Mouse (Mus musculus) heart, embryonic 15.5 days (tissue): Measurements from ENCODE around the gene Cytip. TPM values are rescaled to one million over a fixed set of nuclear protein-coding genes. Genes with fewer than 3 reads are reported as not detected.
"Not testable (repeated sequence)": the region's sequence is repeated elsewhere in the genome, so short reads cannot be mapped to it uniquely, and the experiment has no call there.

Experiments used
- ATAC-seq: fragments of 200-750 bp; cut with Nextera tagmentation; replicated peaks from 2 replicates; pipeline ENCODE4 v1.8.0; 2017; ENCODE audit warnings: low read depth, moderate TSS enrichment; ENCODE audit not compliant: insufficient number of reproducible peaks, insufficient read depth, low FRiP score
- H3K27ac ChIP-seq: fragments of 300-500 bp; sonication (generic); 2 replicates; pipeline ENCODE4 v1.5.1; 2015; ENCODE audit warnings: mild to moderate bottlenecking, inconsistent platforms
- H3K27me3 ChIP-seq: fragments of 300-500 bp; sonication (generic); 2 replicates; pipeline ENCODE4 v1.6.1; 2015; ENCODE audit warnings: inconsistent platforms
- H3K36me3 ChIP-seq: fragments of 300-500 bp; sonication (generic); 2 replicates; pipeline ENCODE4 v1.6.1; 2015; ENCODE audit warnings: mild to moderate bottlenecking, inconsistent platforms
- H3K4me1 ChIP-seq: fragments of 300-500 bp; sonication (generic); replicated peaks from 2 replicates; pipeline ENCODE4 v1.6.1; 2015; ENCODE audit warnings: inconsistent platforms
- H3K4me2 ChIP-seq: fragments of 300-500 bp; sonication (generic); 2 replicates; pipeline ENCODE4 v1.6.1; 2015; ENCODE audit warnings: inconsistent platforms, mild to moderate bottlenecking, moderate library complexity
- H3K4me3 ChIP-seq: fragments of 300-500 bp; sonication (generic); 2 replicates; pipeline ENCODE4 v1.5.1; 2015; ENCODE audit warnings: mild to moderate bottlenecking, inconsistent platforms
- H3K9ac ChIP-seq: fragments of 300-500 bp; sonication (generic); 2 replicates; pipeline ENCODE4 v1.6.1; 2015; ENCODE audit warnings: mild to moderate bottlenecking, inconsistent platforms
- H3K9me3 ChIP-seq: fragments of 300-500 bp; sonication (generic); replicated peaks from 2 replicates; pipeline ENCODE4 v1.6.1; 2016; ENCODE audit warnings: inconsistent platforms
- WGBS: fragments of 180-500 bp; shearing (Covaris S2); methylation state at CpG from one replicate; pipeline ENCODE4 v1.1.7; 2015; ENCODE audit warnings: mixed read lengths; 5-methylcytosine and 5-hydroxymethylcytosine counted together
- polyA plus RNA-seq: library from polyadenylated mRNA; unstranded; fragments of >200 nt; fragmentation: Nextera tagmentation; extraction: Ambion mirVana; gene quantifications from 2 replicates; pipeline ENCODE4 v1.2.1, GENCODE M21; 2015

Cytip gene
- polyA plus RNA-seq, 1 experiment from 2014 or later = 1.5 TPM

DNA sequence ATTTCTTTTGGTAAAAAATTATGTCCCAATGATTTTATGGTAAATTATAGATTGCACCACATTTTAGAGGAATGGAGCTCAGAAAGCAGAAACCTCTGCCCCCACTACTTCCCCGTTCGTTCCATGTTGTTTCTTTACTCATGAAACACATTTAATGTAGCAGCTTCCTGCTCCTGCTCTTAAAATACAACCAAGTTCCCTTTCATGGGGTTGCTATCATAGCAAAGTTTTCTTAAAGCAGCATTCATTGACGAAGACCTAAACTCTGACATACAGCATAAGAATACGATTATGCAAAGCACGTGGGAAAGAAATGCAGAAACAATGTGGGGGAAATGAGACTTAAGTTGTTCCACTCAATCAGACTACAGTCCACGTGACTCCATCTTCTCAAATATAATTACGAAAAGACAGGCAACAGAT, 45.3 kb downstream of the Cytip start:
- Histone ChIP-seq H3K27me3 (no peaks in the 10 kb centered on the region), H3K9me3 (no peaks in the 10 kb centered on the region), H3K4me1 (no peaks in the 10 kb centered on the region), H3K36me3 (no peaks in the 10 kb centered on the region), H3K4me2 (no peak overlapping the region), H3K4me3 (no peak overlapping the region), H3K27ac (no peak overlapping the region), H3K9ac (no peak overlapping the region)
- no peak for ATAC-seq
- 76% methylated on average over 7 of the region's 7 CpGs for WGBS

GRCm38 (mm10) chr2:58146572-58146971, 48.8 kb downstream of the Cytip start:
- H3K9ac ChIP-seq = no peak overlapping the region
- no peak for ATAC-seq
- 66% methylated on average over 5 of the region's 5 CpGs for WGBS
- no peaks in the 10 kb centered on the region for H3K4me1 ChIP-seq
- H3K9me3 ChIP-seq = no peaks in the 10 kb centered on the region
- H3K4me3 ChIP-seq = no peak overlapping the region
- no peak overlapping the region for H3K27ac ChIP-seq
- H3K4me2 ChIP-seq = no peak overlapping the region
- H3K27me3 ChIP-seq = no peaks in the 10 kb centered on the region
- no peaks in the 10 kb centered on the region for H3K36me3 ChIP-seq

DNA sequence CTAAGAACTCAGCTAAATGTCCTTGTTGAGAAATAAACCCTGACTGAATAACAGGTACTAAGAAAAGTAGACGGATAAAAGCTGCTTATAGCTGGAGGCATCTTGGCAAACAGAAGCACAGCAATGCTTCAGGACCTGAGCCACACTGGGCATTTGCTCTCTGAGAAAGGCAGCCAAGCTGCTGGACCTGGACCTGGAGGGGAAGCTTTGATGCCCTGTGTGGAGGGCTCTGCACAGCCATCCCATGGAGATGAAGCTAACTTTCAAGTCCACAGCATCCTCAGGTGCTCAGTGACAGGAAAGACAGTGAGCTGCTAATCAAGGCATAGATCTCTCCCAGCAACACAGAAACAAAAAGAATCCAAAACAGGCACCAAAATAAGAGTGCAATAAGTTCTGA, 54.8 kb downstream of the Cytip start:
- no peak for ATAC-seq
- H3K4me2 ChIP-seq = no peak overlapping the region
- no peaks in the 10 kb centered on the region for H3K27me3 ChIP-seq
- H3K9me3 ChIP-seq = no peaks in the 10 kb centered on the region
- no peaks in the 10 kb centered on the region for H3K4me1 ChIP-seq
- no peak overlapping the region for H3K27ac ChIP-seq
- H3K9ac ChIP-seq = no peak overlapping the region
- WGBS = 73% methylated on average over 1 of the region's 1 CpGs
- no peak overlapping the region for H3K4me3 ChIP-seq
- H3K36me3 ChIP-seq = no peaks in the 10 kb centered on the region

DNA sequence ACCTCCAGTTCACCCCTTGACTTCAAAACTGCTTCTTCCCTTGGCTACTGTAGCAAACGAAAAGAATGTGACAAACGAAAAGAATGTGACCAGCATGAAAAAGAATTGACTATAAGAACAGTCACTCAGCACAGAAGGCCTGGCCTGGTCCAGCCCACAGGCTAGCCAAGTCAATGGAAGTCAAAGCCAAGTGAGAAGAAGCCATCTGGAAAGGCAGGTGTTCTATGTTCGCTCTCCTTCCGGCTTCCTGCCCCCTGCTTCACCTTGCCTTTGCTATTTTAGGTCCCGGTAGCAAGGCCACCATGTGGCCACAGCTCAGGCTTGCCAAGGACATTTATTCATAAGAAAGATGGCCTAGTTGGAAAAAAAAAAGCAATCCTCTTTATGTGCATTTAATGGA, 56.7 kb downstream of the Cytip start:
- no peaks in the 10 kb centered on the region for H3K4me1 ChIP-seq
- 77% methylated on average over 5 of the region's 5 CpGs for WGBS

DNA sequence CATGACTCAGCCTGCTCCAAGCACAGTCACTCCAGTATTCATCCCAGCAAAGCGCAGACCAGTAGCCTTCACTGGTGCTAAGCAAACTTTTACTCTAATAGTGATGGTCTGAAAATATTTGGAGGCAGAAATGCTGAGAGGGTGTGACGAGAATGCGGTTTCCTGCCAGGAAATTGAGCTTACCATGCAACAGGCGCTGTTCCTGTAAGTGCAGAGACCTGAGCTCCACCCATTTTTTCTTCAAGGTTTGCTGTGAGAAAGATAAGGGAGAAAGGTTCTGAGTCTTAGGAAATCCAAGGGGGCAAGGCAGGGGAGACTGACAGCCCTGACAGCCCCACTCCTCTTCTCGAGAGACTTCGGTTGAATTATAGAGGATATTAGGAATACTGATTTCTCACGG, 57.7 kb downstream of the Cytip start:
- Histone ChIP-seq H3K9me3 (no peaks in the 10 kb centered on the region), H3K9ac (no peak overlapping the region), H3K27me3 (no peaks in the 10 kb centered on the region), H3K4me2 (no peak overlapping the region), H3K4me1 (no peaks in the 10 kb centered on the region), H3K27ac (no peak overlapping the region), H3K4me3 (no peak overlapping the region), H3K36me3 (no peaks in the 10 kb centered on the region)
- ATAC-seq = no peak
- 71% methylated on average over 7 of the region's 7 CpGs for WGBS

More for the DNA sequence above, 56.7 kb downstream of the Cytip start:
- H3K4me2 ChIP-seq = no peak overlapping the region
- no peaks in the 10 kb centered on the region for H3K36me3 ChIP-seq
- H3K9me3 ChIP-seq = no peaks in the 10 kb centered on the region
- H3K27me3 ChIP-seq = no peaks in the 10 kb centered on the region
- ATAC-seq = no peak
- no peak overlapping the region for H3K4me3 ChIP-seq
- H3K9ac ChIP-seq = no peak overlapping the region
- no peak overlapping the region for H3K27ac ChIP-seq

- Histone ChIP-seq H3K4me3 (no peak overlapping the region), H3K9ac (no peak overlapping the region), H3K9me3 (no peaks in the 10 kb centered on the region), H3K36me3 (no peaks in the 10 kb centered on the region), H3K4me2 (no peak overlapping the region), H3K4me1 (no peaks in the 10 kb centered on the region), H3K27ac (no peak overlapping the region), H3K27me3 (no peaks in the 10 kb centered on the region)
- WGBS = 85% methylated on average over 4 of the region's 4 CpGs
- no peak for ATAC-seq
These were observed 58.8 kb downstream of the Cytip start for GRCm38 (mm10) chr2:58136526-58136925.

DNA sequence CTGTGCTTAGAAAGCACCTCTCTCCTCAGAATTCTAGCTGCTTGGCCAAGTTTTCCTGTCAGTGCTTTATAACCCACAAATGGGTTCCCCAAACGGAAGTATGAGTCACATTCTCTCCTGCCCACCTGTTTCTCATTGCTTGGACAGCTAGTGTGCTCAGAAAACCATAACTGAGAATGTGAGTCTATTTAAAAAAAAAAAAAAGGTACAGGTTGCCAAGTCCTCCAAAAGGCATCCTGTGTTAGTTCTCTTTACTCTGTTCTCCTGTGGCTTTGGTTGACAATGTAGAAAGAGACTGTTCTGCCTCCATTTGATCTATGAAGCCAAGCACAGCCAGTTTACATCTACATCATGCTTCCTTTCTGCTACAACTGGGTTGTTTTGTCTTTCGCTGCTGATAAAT, 60.3 kb downstream of the Cytip start:
- ATAC-seq = no peak
- Histone ChIP-seq H3K9me3 (no peaks in the 10 kb centered on the region), H3K36me3 (no peaks in the 10 kb centered on the region), H3K27ac (no peak overlapping the region), H3K9ac (no peak overlapping the region), H3K4me2 (no peak overlapping the region), H3K4me3 (no peak overlapping the region), H3K4me1 (no peaks in the 10 kb centered on the region), H3K27me3 (no peaks in the 10 kb centered on the region)
- WGBS = 61% methylated on average over 2 of the region's 2 CpGs

DNA sequence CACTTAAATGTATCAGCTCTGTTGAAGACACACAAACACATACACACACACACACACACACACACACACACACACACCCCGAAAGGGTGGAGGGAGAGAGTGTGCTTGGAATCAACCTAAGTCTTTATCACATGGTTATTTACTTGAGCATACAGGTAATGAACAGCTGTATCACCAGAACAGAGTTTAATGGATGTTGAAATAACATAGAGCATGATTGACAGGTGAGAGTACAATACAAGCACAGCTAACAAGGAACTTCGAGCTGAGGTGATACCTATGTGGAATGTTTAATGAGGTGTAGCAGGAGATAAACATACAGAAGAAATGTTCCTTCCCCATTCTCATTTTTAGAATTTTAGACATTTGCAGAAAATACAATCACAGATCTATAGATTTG, 62.7 kb downstream of the Cytip start:
- Histone ChIP-seq H3K4me2 (no peak overlapping the region), H3K27ac (no peak overlapping the region), H3K36me3 (no peaks in the 10 kb centered on the region), H3K4me1 (no peaks in the 10 kb centered on the region), H3K27me3 (no peaks in the 10 kb centered on the region), H3K9me3 (no peaks in the 10 kb centered on the region), H3K9ac (no peak overlapping the region), H3K4me3 (no peak overlapping the region)
- WGBS = 59% methylated on average over 2 of the region's 2 CpGs
- ATAC-seq = no peak

DNA sequence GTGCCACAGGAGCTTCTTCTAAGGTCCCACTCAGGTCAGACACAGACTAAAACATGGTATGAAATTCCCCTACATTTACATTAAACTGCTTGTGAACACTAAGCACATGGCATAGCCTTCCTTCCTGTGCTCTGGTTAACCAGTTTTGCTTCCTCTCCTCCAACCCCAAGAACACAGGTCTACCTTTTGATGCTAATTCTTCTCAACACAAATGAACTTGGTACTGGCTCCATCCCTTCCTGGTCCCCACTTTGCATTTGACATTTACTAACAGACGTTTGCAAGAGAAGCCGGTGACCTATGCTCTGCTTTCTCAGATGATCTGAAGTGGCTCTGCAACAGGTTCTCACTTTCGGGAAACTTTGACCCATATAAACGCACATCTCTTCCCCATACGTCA, 65.4 kb downstream of the Cytip start:
- H3K27me3 ChIP-seq = no peaks in the 10 kb centered on the region
- no peaks in the 10 kb centered on the region for H3K4me1 ChIP-seq
- no peak overlapping the region for H3K27ac ChIP-seq
- H3K4me3 ChIP-seq = no peak overlapping the region
- no peaks in the 10 kb centered on the region for H3K9me3 ChIP-seq
- WGBS = 78% methylated on average over 5 of the region's 5 CpGs
- no peaks in the 10 kb centered on the region for H3K36me3 ChIP-seq
- ATAC-seq = no peak
- no peak overlapping the region for H3K9ac ChIP-seq
- no peak overlapping the region for H3K4me2 ChIP-seq

GRCm38 (mm10) chr2:58111105-58111504, 84.2 kb downstream of the Cytip start:
- Histone ChIP-seq H3K4me2 (no peak overlapping the region), H3K4me1 (no peaks in the 10 kb centered on the region), H3K9ac (no peak overlapping the region), H3K27ac (no peak overlapping the region), H3K27me3 (no peaks in the 10 kb centered on the region), H3K36me3 (no peaks in the 10 kb centered on the region), H3K9me3 (no peaks in the 10 kb centered on the region), H3K4me3 (no peak overlapping the region)
- WGBS = 67% methylated on average over 4 of the region's 4 CpGs
- no peak for ATAC-seq

DNA sequence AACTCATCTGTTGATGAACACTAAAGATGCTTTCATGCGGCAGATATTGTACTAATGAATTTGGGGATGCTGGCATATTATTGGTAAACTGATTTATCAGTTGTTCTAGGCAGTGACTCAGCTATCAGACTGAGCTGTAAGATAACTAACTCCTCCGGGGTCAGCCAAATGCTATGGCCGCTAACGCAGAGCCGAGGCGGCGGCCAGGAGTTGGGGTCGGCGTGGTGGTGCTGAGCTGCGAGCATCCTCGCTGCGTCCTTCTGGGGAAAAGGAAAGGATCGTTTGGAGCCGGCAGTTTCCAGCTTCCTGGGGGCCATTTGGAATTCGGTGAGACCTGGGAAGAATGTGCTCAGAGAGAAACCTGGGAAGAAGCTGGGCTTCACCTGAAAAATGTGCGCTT, 87.4 kb downstream of the Cytip start:
- H3K4me2 ChIP-seq, H3K4me1 ChIP-seq, H3K36me3 ChIP-seq, H3K27me3 ChIP-seq, H3K9me3 ChIP-seq, H3K9ac ChIP-seq, H3K4me3 ChIP-seq, H3K27ac ChIP-seq, ATAC-seq: not testable (repeated sequence)
- 77% methylated on average over 16 of the region's 16 CpGs for WGBS

GRCm38 (mm10) chr2:58107046-58107445, 88.3 kb downstream of the Cytip start:
- Histone ChIP-seq H3K36me3 (no peaks in the 10 kb centered on the region), H3K27me3 (no peaks in the 10 kb centered on the region), H3K4me1 (no peaks in the 10 kb centered on the region), H3K9ac (no peak overlapping the region), H3K9me3 (no peaks in the 10 kb centered on the region), H3K27ac (no peak overlapping the region), H3K4me2 (no peak overlapping the region), H3K4me3 (no peak overlapping the region)
- WGBS = 82% methylated on average over 6 of the region's 6 CpGs
- ATAC-seq = no peak

DNA sequence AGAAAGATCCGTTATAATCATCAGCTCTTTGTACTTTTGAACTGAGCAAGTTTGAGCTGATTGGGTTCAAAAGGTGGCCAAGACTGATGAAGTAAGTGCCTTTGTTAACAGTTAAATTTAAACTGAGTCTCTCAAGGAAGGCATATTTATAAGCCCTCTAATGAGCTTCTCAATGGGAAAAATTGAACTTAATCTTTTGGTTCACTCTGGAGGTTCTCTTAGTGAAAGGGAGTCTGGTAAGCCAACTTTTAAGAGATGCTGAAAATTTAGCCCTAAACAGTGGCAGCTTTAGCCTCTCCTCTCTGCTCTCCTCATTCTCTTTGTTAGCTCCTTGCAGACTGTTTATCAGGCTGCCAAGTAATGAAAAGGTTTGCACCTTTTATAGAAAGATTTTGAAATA, 100.5 kb downstream of the Cytip start:
- Histone ChIP-seq H3K27ac (no peak overlapping the region), H3K4me3 (no peak overlapping the region), H3K9me3 (no peaks in the 10 kb centered on the region), H3K4me2 (no peak overlapping the region), H3K36me3 (no peaks in the 10 kb centered on the region), H3K4me1 (no peaks in the 10 kb centered on the region), H3K9ac (no peak overlapping the region), H3K27me3 (no peaks in the 10 kb centered on the region)
- 79% methylated on average over 1 of the region's 1 CpGs for WGBS
- no peak for ATAC-seq
